Mouse (Mus musculus) C2C12 (cell line): Measurements from ENCODE around the gene Gon7. TPM values are rescaled to one million over a fixed set of nuclear protein-coding genes. Genes with fewer than 3 reads are reported as not detected.
A peak's percentile ranks its signal among the peaks of the same experiment; 100 is the strongest.

Source experiments
- H3K27me3 ChIP-seq: one replicate; pipeline ENCODE4 v1.6.1; 2011; ENCODE audit not compliant: control insufficient read depth, insufficient read depth, insufficient read length
- H3K36me3 ChIP-seq: one replicate; pipeline ENCODE4 v1.6.1; 2011; ENCODE audit not compliant: control insufficient read depth, insufficient read depth
- H3K4me3 ChIP-seq: one replicate; pipeline ENCODE4 v1.5.1; 2011; ENCODE audit warnings: mild to moderate bottlenecking, control low read depth; ENCODE audit not compliant: poor library complexity, insufficient read depth, severe bottlenecking
- H3K79me2 ChIP-seq: one replicate; pipeline ENCODE4 v1.6.1; 2011; ENCODE audit not compliant: control insufficient read depth, insufficient read depth
- H3K79me3 ChIP-seq: one replicate; pipeline ENCODE4 v1.6.1; 2011; ENCODE audit warnings: low read depth, control low read depth
- H3ac ChIP-seq: one replicate; pipeline ENCODE3; 2011; ENCODE audit warnings: low read depth; ENCODE audit not compliant: control insufficient read depth, insufficient read length
- CEBPB ChIP-seq: IDR thresholded peaks from one replicate; pipeline ENCODE4 v1.6.1; 2011; ENCODE audit warnings: low read depth, mild to moderate bottlenecking, control low read depth, moderate library complexity
- CTCF ChIP-seq: IDR thresholded peaks from one replicate; pipeline ENCODE4 v1.5.1; 2011; ENCODE audit not compliant: control insufficient read depth, insufficient read depth, insufficient read length
- FOSL1 ChIP-seq: IDR thresholded peaks from one replicate; pipeline ENCODE4 v1.8.0; 2011; ENCODE audit warnings: mild to moderate bottlenecking, low read length; ENCODE audit not compliant: poor library complexity, insufficient read depth, severe bottlenecking
- MAX ChIP-seq: IDR thresholded peaks from one replicate; pipeline ENCODE4 v1.6.1; 2011; ENCODE audit warnings: mild to moderate bottlenecking, control low read depth
- MYOD1 ChIP-seq: IDR thresholded peaks from one replicate; pipeline ENCODE4 v1.6.1; 2011; ENCODE audit warnings: low read depth; ENCODE audit not compliant: control insufficient read depth, insufficient read length
- MYOG ChIP-seq: IDR thresholded peaks from one replicate; pipeline ENCODE4 v1.6.1; 2011; ENCODE audit not compliant: control insufficient read depth, insufficient read length; ENCODE audit errors: extremely low read depth
- USF1 ChIP-seq: IDR thresholded peaks from one replicate; pipeline ENCODE4 v1.6.1; 2011; ENCODE audit warnings: low read depth, mild to moderate bottlenecking, control low read depth, moderate library complexity
- polyA plus RNA-seq: library from polyadenylated mRNA; unstranded; fragments of >200 nt; fragmentation: generic; extraction: Trizol; gene quantifications from one replicate; pipeline ENCODE4 v1.2.1, GENCODE M21; 2012; ENCODE audit warnings: missing spikeins

Gene Gon7
- polyA plus RNA-seq, 1 experiment, result 8.9 TPM

DNA sequence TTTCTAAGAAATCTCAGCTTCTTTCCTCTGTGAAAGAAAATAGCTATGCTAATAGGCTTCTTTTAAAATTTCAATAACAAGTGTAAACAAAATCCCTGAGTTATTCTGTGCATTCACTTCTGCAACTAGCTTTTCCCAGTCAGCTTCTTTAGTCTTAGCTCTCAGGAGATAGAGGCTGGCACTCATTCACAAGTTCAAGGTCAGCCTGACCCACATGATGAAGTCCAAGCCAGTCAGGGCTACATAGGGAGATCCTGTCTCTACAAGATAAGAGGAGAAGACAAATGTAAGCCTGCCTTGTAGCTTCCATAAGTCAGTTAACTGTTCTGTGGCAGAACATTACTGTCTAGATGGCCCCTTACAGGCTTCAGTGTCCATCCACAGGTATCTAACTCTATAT lies 6.1 kb upstream of the Gon7 start:
- H3K79me3 ChIP-seq, result peaks cover 22% of the 10 kb centered on the region
- no peaks in the 10 kb centered on the region for H3K27me3 ChIP-seq
- TF ChIP-seq MYOG, result no peak
- TF ChIP-seq CTCF, result no peak
- no peak for TF ChIP-seq MYOD1
- TF ChIP-seq FOSL1, result no peak
- no peak for TF ChIP-seq USF1
- TF ChIP-seq MAX, result no peak
- TF ChIP-seq CEBPB, result no peak
- H3K36me3 ChIP-seq, result peaks cover 56% of the 10 kb centered on the region
- no peak overlapping the region for H3K4me3 ChIP-seq
- peaks cover 31% of the 10 kb centered on the region for H3K79me2 ChIP-seq
- H3ac ChIP-seq, result no peak overlapping the region

DNA sequence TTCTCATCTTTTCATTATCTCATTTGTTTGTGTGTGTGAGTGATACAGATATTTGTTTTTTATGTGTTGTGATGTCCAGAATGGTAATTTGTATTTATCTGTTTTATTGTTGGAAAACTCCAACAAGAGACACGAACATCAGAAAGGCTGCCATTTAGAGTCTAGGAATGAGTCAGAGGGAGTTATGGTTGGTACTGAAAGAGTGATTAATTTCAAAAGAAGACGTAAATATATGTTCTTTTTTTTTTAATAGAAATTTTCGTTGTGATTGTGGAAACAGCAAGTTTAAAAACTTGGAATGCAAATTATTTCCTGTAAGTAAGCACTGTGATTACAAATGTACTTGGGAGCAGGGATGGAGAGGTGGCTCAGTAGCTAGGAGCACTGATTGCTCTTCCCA lies 4.1 kb upstream of the Gon7 start:
- TF ChIP-seq MYOD1 (no peak), CEBPB (no peak), FOSL1 (no peak), MAX (no peak), USF1 (no peak), MYOG (no peak), CTCF (no peak)
- H3K4me3 ChIP-seq, result no peak overlapping the region
- peaks cover 27% of the 10 kb centered on the region for H3K79me3 ChIP-seq
- H3ac ChIP-seq, result no peak overlapping the region
- H3K36me3 ChIP-seq, result peaks cover 36% of the 10 kb centered on the region
- no peaks in the 10 kb centered on the region for H3K27me3 ChIP-seq
- peaks cover 48% of the 10 kb centered on the region for H3K79me2 ChIP-seq

DNA sequence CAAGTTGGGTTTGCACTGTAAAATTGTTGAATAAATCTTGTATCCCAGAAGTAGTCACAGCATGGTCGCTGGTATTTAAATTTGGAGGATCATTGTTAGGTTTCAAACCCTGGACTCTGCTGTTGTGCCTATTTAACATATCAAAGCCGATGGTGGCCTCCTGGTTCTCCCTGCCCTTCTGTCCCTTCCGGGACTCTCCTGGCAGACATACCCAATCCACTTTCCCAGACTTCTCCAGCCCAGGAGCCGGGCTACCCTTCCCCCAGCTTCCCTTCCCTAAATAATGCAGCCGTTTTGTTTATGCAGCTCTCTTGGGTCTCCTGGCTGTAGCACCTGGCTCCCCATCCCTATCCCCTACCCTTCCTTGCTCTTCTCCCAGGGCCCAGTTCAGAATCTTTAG lies 1.3 kb upstream of the Gon7 start:
- Histone ChIP-seq H3K4me3 (peak overlapping the region; percentile 79), H3K27me3 (no peaks in the 10 kb centered on the region), H3ac (peak overlapping the region; percentile 82), H3K36me3 (peaks cover 12% of the 10 kb centered on the region), H3K79me3 (peaks cover 55% of the 10 kb centered on the region), H3K79me2 (peaks cover 75% of the 10 kb centered on the region)
- TF ChIP-seq MYOD1, result no peak
- TF ChIP-seq MYOG, result no peak
- TF ChIP-seq CTCF, result no peak
- no peak for TF ChIP-seq FOSL1
- TF ChIP-seq CEBPB, result no peak
- no peak for TF ChIP-seq MAX
- no peak for TF ChIP-seq USF1

DNA sequence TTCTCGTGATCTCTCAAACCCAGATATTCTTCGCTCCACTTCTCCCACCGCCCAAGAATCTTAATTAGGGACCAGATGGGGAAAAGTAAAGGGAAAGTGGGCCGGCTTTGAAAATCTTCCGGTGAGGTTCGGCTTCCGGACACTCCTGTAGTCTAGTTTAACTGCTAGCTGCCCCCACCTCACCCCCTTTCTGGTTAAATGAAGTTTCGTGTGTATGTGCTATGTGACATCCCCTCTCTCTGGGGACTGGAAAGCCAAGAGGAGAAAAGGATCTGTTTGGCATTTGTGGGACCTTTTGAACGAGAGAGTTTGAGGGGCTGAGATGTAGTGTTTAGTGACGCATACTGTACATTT lies 777 bp upstream of the Gon7 start, which contains the start of gene Gm20604:
Gene Gm20604, minus strand, starts transcription at position 270 of the 354 bp plus-strand sequence.
- peak within 1 kb of the TSS; percentile 82 for H3ac ChIP-seq
- TF ChIP-seq MYOG (no peak), MYOD1 (no peak), FOSL1 (no peak), USF1 (no peak), CTCF (no peak), MAX (no peak), CEBPB (no peak)
- peaks cover 60% of the 10 kb centered on the region for H3K79me3 ChIP-seq
- peak within 1 kb of the TSS; percentile 79 for H3K4me3 ChIP-seq
- peaks cover 81% of the 10 kb centered on the region for H3K79me2 ChIP-seq
- H3K27me3 ChIP-seq, result no peaks in the 10 kb centered on the region
- H3K36me3 ChIP-seq, result peaks cover 7% of the 10 kb centered on the region

DNA sequence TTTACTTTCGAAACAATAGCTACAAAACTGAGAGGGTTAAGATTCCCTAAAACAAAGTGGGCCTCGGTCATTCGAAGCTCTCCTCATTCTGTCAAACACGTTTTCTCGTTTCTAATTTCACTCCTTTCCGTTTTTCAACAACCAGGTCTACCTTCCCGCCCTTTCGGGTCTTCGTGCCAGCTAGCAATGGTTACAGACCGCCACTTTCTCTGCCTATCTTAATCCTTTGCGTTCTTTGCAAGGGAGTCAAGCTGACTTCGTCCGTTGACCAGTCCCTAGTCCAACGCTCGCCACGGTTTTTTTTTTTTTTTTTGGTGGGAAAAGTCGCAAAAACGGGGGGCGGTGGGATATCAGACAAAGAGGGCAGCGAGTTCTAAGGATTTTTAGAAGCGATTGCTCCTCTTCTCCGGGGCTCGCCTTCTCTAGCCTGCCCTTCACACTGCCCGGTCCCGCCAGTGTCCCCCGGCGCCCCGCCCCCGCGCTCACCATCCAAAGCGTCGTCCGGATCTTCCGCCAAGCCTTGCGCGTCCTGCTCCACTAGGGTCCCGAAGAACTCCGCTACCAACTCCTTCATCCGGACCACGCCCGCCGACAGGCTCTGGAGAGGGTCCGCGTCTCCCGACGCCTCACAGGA lies 431 bp downstream of the Gon7 start:
- Histone ChIP-seq H3K4me3 (peak overlapping the region; percentile 79), H3K36me3 (peaks cover 6% of the 10 kb centered on the region), H3ac (peak overlapping the region; percentile 72), H3K79me3 (peaks cover 68% of the 10 kb centered on the region), H3K79me2 (peaks cover 91% of the 10 kb centered on the region), H3K27me3 (no peaks in the 10 kb centered on the region)
- TF ChIP-seq MYOG, result no peak
- TF ChIP-seq MYOD1, result no peak

DNA sequence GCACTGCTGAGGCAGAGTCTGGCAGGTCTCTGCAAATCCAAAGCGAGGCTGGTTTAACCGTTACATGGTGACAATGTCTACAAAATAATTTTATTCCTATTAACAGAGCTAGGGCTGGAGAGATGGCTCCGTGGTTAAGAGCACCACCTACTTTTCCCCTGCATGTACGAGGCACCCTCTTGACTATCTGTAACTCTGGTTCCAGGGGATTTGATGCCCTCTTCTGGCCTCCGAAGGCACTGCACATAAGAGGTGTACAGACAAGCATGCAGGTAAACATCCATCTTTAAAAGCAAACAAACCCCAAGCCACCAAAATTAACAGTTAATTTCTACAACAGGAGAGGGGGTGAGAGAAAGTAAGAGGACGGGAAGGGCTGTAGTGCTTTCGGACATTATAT lies 1.3 kb downstream of the Gon7 start:
- peaks cover 95% of the 10 kb centered on the region for H3K79me2 ChIP-seq
- TF ChIP-seq CTCF, result no peak
- TF ChIP-seq USF1, result no peak
- no peak for TF ChIP-seq CEBPB
- TF ChIP-seq MYOD1, result no peak
- TF ChIP-seq MAX, result no peak
- no peak for TF ChIP-seq MYOG
- TF ChIP-seq FOSL1, result no peak
- peak overlapping the region; percentile 79 for H3K4me3 ChIP-seq
- H3ac ChIP-seq, result no peak overlapping the region
- peaks cover 2% of the 10 kb centered on the region for H3K36me3 ChIP-seq
- H3K79me3 ChIP-seq, result peaks cover 76% of the 10 kb centered on the region
- H3K27me3 ChIP-seq, result no peaks in the 10 kb centered on the region
